Mouse (Mus musculus) liver, adult 2 months (tissue): ENCODE measurements around the gene Vwa7. TPM values are rescaled to one million over a fixed set of nuclear protein-coding genes. Genes with fewer than 3 reads are reported as not detected.

Source experiments
- DNase-seq: peaks from one replicate; pipeline ENCODE4 v3.0.0-alpha.2; 2011; ENCODE audit warnings: low read depth, low spot score; ENCODE audit errors: extremely low read depth
- H3K27ac ChIP-seq: fragments of 200-500 bp; replicated peaks from 2 replicates; pipeline ENCODE4 v1.5.1; 2012; ENCODE audit warnings: low read depth, mild to moderate bottlenecking, control low read depth, inconsistent platforms, low read length; ENCODE audit not compliant: insufficient read depth
- H3K27me3 ChIP-seq: fragments of 200-500 bp; 2 replicates; pipeline ENCODE4 v1.6.1; 2012; ENCODE audit warnings: mild to moderate bottlenecking, moderate library complexity, low read length, inconsistent platforms; ENCODE audit not compliant: control insufficient read depth, insufficient read depth
- H3K36me3 ChIP-seq: fragments of 200-500 bp; 2 replicates; pipeline ENCODE4 v1.6.1; 2012; ENCODE audit warnings: low read length, inconsistent platforms; ENCODE audit not compliant: control insufficient read depth, insufficient read depth
- H3K4me1 ChIP-seq: fragments of 200-500 bp; 2 replicates; pipeline ENCODE4 v1.6.1; 2011; ENCODE audit warnings: low read length; ENCODE audit not compliant: control insufficient read depth, insufficient read depth
- H3K4me3 ChIP-seq: fragments of 200-500 bp; 2 replicates; pipeline ENCODE4 v1.5.1; 2011; ENCODE audit warnings: low read depth, mild to moderate bottlenecking, control low read depth, low read length, moderate library complexity; ENCODE audit not compliant: insufficient read depth
- H3K79me2 ChIP-seq: fragments of 200-500 bp; 2 replicates; pipeline ENCODE4 v1.6.1; 2012; ENCODE audit warnings: inconsistent platforms, mild to moderate bottlenecking, low read length, moderate library complexity; ENCODE audit not compliant: control insufficient read depth, insufficient read depth
- H3K9ac ChIP-seq: fragments of 200-500 bp; 2 replicates; pipeline ENCODE4 v1.6.1; 2012; ENCODE audit warnings: low read depth, mild to moderate bottlenecking, control low read depth, inconsistent platforms, low read length
- CTCF ChIP-seq: fragments of 200-500 bp; IDR thresholded peaks from 2 replicates; pipeline ENCODE4 v1.5.1; 2011; ENCODE audit warnings: low read depth, low read length, control low read depth
- POLR2A ChIP-seq: fragments of 200-500 bp; IDR thresholded peaks from 2 replicates; pipeline ENCODE4 v1.6.1; 2011; ENCODE audit warnings: low read length, control low read depth; ENCODE audit not compliant: insufficient read depth; ENCODE audit errors: extremely low read depth
- WGBS: fragments of 180-500 bp; shearing (Covaris S2); methylation state at CpG from one replicate; pipeline ENCODE4 v1.1.7; 2018; 5-methylcytosine and 5-hydroxymethylcytosine counted together
- polyA plus RNA-seq: library from polyadenylated mRNA; depleted of rRNA; stranded (reverse); fragments of >200 nt; gene quantifications from 2 replicates; pipeline ENCODE4 v1.2.3, GENCODE M21; 2012
- total RNA-seq: library from RNA; depleted of rRNA; stranded (reverse); fragments of >200 nt; gene quantifications from 2 replicates; pipeline ENCODE4 v1.2.3, GENCODE M21; 2014

Vwa7 gene
- total and polyA plus RNA-seq, 2 experiments: 0.09 to 0.27 TPM

DNA sequence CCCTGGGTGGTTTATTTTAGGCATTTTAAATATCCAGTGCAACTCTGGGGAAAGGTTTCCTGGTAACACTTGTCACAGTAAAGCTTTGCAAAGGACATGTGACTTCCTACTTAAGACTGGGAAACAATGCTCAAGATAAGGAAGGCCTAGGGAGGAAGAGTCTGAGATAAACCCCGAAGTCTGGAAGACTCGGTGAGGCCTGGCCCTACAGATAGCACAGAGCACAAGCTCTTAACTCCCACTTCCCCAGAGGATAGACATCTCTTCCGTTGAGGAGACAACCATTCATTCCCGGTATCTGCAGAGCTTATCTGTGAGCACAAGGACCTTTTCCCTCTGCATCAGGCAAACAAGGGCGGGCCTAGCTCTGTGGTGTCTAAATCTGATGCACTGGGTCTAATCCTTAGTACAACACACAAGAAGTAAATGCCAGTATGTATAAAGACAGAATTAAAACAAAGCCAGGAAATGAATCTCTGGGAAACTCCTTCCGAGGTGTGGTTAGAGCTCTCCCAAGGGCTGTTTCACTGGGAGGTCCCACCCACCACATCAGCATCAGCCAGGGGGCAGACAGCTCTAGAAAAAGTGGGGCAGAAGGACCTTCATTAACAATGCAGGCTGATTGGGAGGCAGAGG lies 5.6 kb downstream of the Vwa7 start:
- no peak overlapping the region for H3K4me3 ChIP-seq
- no peaks in the 10 kb centered on the region for H3K27me3 ChIP-seq
- peak overlapping the region; percentile 67; the same call in 1 of the 2 replicates for H3K27ac ChIP-seq
- no peaks in the 10 kb centered on the region for H3K79me2 ChIP-seq
- WGBS: 55% methylated on average over 6 of the region's 6 CpGs
- no peak overlapping the region for H3K9ac ChIP-seq
- no peaks in the 10 kb centered on the region for H3K36me3 ChIP-seq
- H3K4me1 ChIP-seq: no peaks in the 10 kb centered on the region
- peak; percentile 32 for DNase-seq
- TF ChIP-seq CTCF (0 out of 2 replicates have a peak, but pooled peaks have one; percentile 15), POLR2A (no peak)

DNA sequence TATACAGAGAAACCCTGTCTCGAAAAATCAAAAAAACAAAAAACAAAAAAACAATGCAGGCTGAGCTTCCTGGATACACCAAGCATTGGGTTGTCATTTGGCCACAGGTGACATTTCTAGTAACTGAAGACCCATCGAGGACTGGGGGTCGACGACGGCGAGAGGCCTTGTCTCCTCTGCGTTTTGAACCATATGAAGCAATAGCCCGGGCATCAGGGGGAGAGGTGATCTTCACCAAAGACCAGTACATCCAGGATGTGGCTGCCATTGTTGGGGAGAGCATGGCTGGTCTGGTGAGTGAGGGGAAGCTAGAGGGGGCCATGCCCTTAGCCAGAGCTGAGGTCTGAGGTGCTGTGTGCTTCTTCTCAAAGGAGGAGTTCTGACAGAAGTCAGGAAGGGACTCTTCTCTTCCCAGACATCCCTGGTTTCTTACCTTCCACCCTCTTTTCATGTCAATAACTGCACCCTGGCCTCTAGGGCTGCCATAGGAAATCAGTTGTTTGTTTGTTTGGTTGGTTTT lies 6.2 kb downstream of the Vwa7 start:
- Histone ChIP-seq H3K27ac (peak overlapping the region; percentile 67), H3K79me2 (no peaks in the 10 kb centered on the region), H3K36me3 (no peaks in the 10 kb centered on the region), H3K27me3 (no peaks in the 10 kb centered on the region), H3K4me3 (no peak overlapping the region), H3K9ac (no peak overlapping the region), H3K4me1 (no peaks in the 10 kb centered on the region)
- TF ChIP-seq CTCF (no peak), POLR2A (no peak)
- WGBS: 90% methylated on average over 8 of the region's 8 CpGs
- DNase-seq: no peak

DNA sequence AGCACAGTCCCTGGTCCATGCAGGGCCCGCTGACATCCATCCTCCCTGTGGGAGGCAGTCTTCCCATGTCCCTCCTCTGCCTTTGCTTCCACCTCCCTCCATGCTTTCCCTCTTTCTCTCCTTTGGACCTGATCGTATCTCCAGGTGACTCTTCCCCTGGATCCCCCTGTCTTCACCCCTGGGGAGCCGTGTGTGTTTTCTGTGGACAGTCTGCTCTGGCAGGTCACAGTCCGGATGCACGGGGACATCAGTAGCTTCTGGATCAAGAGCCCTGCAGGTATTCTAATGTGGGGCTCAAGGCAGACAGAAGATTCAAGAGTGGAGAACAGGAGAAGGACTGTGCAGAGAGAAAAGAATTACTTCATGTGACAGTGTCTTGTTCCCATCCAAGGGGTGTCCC lies 6.8 kb downstream of the Vwa7 start:
- Histone ChIP-seq H3K27me3 (no peaks in the 10 kb centered on the region), H3K36me3 (no peaks in the 10 kb centered on the region), H3K4me3 (no peak overlapping the region), H3K79me2 (no peaks in the 10 kb centered on the region), H3K27ac (no peak overlapping the region), H3K9ac (no peak overlapping the region), H3K4me1 (no peaks in the 10 kb centered on the region)
- no peak for DNase-seq
- TF ChIP-seq POLR2A: no peak
- TF ChIP-seq CTCF: no peak
- WGBS: 87% methylated on average over 5 of the region's 5 CpGs

DNA sequence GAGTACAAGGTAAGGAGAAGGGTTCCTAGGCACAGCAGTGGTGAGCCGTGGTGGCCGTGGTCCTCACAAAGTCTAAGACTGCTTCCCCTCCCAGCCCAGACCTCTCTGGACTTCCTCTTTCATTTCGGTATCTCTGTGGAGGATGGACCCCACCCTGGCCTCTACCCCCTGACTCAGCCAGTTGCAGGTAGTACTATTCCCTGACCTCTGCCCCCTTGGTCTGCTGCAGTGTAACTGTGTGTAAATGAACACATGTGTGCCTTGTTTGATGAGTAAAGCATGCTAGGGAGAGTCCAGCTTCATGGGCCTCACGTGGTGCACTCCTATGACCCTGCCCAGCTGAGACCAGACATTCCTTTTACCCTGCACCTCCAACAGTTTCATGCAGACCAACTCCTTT lies 7.4 kb downstream of the Vwa7 start:
- 56% methylated on average over 4 of the region's 4 CpGs for WGBS
- no peak for DNase-seq
- no peak overlapping the region for H3K4me3 ChIP-seq
- no peak for TF ChIP-seq CTCF
- TF ChIP-seq POLR2A: no peak
- H3K79me2 ChIP-seq: no peaks in the 10 kb centered on the region
- H3K36me3 ChIP-seq: no peaks in the 10 kb centered on the region
- peak overlapping the region; percentile 18 for H3K27ac ChIP-seq
- H3K27me3 ChIP-seq: no peaks in the 10 kb centered on the region
- H3K4me1 ChIP-seq: no peaks in the 10 kb centered on the region
- H3K9ac ChIP-seq: no peak overlapping the region

DNA sequence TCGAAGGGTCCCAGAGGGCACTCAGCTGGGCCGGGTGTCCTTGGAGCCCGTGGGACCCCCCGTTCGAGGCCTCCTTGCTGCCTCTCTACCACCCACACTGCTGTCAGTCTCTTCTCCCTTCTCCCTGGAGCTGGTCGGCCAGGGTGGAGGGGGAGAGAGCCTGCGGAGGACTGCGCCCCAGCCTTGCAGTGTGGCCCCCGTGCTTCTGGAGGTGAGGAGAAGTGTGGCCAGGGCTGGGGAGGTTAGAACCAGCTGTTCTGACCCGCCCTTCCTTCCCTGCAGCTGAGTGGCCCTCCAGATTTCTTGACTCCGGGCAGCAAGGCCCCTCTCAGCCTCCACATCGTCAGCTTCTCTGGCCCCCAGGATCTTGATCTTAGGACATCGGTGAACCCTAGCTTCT lies 7.9 kb downstream of the Vwa7 start:
- H3K27ac ChIP-seq: peak overlapping the region; percentile 18
- DNase-seq: no peak
- 73% methylated on average over 13 of the region's 13 CpGs for WGBS

DNA sequence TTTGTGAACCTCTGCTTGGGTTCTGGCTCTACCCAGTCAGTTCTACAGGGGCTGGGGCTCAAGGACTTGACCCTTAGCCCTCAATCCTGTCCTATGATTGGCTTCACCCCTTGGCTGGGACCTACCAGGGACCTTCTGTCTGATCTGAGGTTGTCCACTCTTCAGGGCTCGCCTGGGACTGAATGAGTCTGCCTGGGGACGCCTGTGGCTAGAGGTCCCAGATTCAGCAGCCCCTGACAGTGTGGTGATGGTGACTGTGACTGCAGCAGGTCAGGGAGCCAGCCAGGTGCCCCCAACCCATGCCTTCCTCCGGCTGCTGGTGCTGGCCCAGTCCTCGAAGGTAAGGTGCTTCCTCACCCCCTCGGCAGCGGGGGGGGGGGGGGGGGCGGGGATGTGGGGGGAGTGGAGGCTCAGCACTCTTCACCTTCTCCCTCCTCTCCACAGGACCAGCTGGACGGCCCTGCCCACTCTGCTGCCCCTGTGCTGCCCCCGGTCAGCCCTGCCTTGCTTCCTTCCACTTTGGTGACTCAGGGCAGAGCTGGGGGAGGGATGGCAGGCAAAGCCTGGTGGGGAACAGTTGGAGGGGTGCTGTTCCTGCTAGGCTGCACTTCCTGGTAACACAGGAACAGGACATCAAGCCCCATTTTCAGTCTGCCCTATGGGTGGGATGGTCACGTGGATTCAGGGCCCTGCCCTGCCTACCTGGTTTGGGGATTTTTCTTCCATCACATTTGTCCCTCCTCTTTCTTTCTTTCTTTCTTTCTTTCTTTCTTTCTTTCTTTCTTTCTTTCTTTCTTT lies 8.5 kb downstream of the Vwa7 start:
- no peaks in the 10 kb centered on the region for H3K79me2 ChIP-seq
- 0 out of 2 replicates have a peak overlapping the region, but pooled peaks have one; percentile 2 for H3K27ac ChIP-seq
- 64% methylated on average over 10 of the region's 10 CpGs for WGBS
- H3K9ac ChIP-seq: no peak overlapping the region
- DNase-seq: no peak
- no peak overlapping the region for H3K4me3 ChIP-seq
- H3K4me1 ChIP-seq: no peaks in the 10 kb centered on the region
- no peaks in the 10 kb centered on the region for H3K27me3 ChIP-seq
- TF ChIP-seq CTCF (no peak), POLR2A (no peak)
- no peaks in the 10 kb centered on the region for H3K36me3 ChIP-seq

More for the DNA sequence above, 7.9 kb downstream of the Vwa7 start:
- no peaks in the 10 kb centered on the region for H3K4me1 ChIP-seq
- no peak overlapping the region for H3K9ac ChIP-seq
- H3K36me3 ChIP-seq: no peaks in the 10 kb centered on the region
- TF ChIP-seq POLR2A (no peak), CTCF (no peak)
- H3K79me2 ChIP-seq: no peaks in the 10 kb centered on the region
- H3K27me3 ChIP-seq: no peaks in the 10 kb centered on the region
- no peak overlapping the region for H3K4me3 ChIP-seq
